In genomic region chr15:96654714-96655113, GRCm38 (mm10) we compare ENCODE assay signal across 10 mouse cellular contexts. TPM values are rescaled to one million over a fixed set of nuclear protein-coding genes. Genes with fewer than 3 reads are reported as not detected.
A peak's percentile ranks its signal among the peaks of the same experiment; 100 is the strongest.
DNase-seq lines count a peak whose midpoint lies in the region; ATAC-seq lines count a peak whose summit lies in the region.
"Had no signal": no experiment of that assay in that cellular context is flagged by ENCODE, and none has a peak within 500 bp of the region (broad histone marks: within the 10 kb centered on the region; RNA-seq: fewer than 3 reads in every experiment).

No protein-coding gene starts in this region.

- no peak overlapping the region for H3K4me2 ChIP-seq in neural tube, embryonic 15.5 days

- H3K4me1 ChIP-seq in neural tube, embryonic 15.5 days, result no peaks in the 10 kb centered on the region

- no peak overlapping the region for H3K9ac ChIP-seq in neural tube, embryonic 15.5 days (replicated peaks)

- 73% methylated on average over 8 of the region's 8 CpGs for WGBS in neural tube, embryonic 15.5 days

- peak; percentile 95 for ATAC-seq in granulocyte monocyte progenitor cell, adult 5-6 weeks (replicated peaks; ENCODE audit: poor library complexity, severe bottlenecking)
- peak; percentile 97 for ATAC-seq in megakaryocyte, adult 5-6 weeks (ENCODE audit: poor library complexity, severe bottlenecking)
- no peak for ATAC-seq in neural tube, embryonic 15.5 days (ENCODE audit: low FRiP score)

- no peak overlapping the region for H3K4me3 ChIP-seq in neural tube, embryonic 15.5 days (replicated peaks)
- H3K4me3 ChIP-seq: myocyte had no signal

- H3K27me3 ChIP-seq in neural tube, embryonic 15.5 days (replicated peaks), result no peaks in the 10 kb centered on the region

- no peak overlapping the region for H3K27ac ChIP-seq in neural tube, embryonic 15.5 days (replicated peaks)

- H3K36me3 ChIP-seq in neural tube, embryonic 15.5 days, result no peaks in the 10 kb centered on the region

- peak; percentile 20 for DNase-seq in kidney, postnatal 14 days
- no peak for DNase-seq in kidney, adult 18-20 months
- peak; percentile 77 for DNase-seq in thymus, postnatal 14 days
- DNase-seq in frontal cortex, postnatal 14 days (ENCODE audit: low spot score in 2 of 2), result no peak
- no peak for DNase-seq in adrenal gland, postnatal 25 days
- DNase-seq: cerebellum, postnatal 36 days had no signal

- no peaks in the 10 kb centered on the region for H3K9me3 ChIP-seq in neural tube, embryonic 15.5 days (replicated peaks)

RNA-seq across cellular contexts. Expression of gene Slc38a1, which starts 12.0 kb away (rescaled TPM):
- total RNA-seq in granulocyte monocyte progenitor cell, adult 5-6 weeks (2014; fragmentation: Nextera tagmentation), result 93.0 and 110 TPM in 2 replicates
- total RNA-seq in granulocyte monocyte progenitor cell, adult 5-6 weeks (2017), result 63.9 and 67.5 TPM in 2 replicates
- total RNA-seq in megakaryocyte, adult 5-6 weeks (2015), result 58.7 and 69.9 TPM in 2 replicates
- total RNA-seq in megakaryocyte, adult 5-6 weeks (2017), result 43.8 and 48.4 TPM in 2 replicates
- 127 and 134 TPM in 2 replicates for polyA plus RNA-seq in neural tube, embryonic 15.5 days (2015; fragmentation: Nextera tagmentation; extraction: Ambion mirVana)
- total RNA-seq in adrenal gland, postnatal 25 days (2021), result 28.1 and 29.7 TPM in 2 replicates

RNA-seq across cellular contexts. Expression of gene Slc38a2, which starts 44.8 kb away (rescaled TPM):
- total RNA-seq in granulocyte monocyte progenitor cell, adult 5-6 weeks (2014; fragmentation: Nextera tagmentation), result 89.2 and 112 TPM in 2 replicates
- 84.0 and 92.8 TPM in 2 replicates for total RNA-seq in granulocyte monocyte progenitor cell, adult 5-6 weeks (2017)
- total RNA-seq in megakaryocyte, adult 5-6 weeks (2015), result 125 and 137 TPM in 2 replicates
- total RNA-seq in megakaryocyte, adult 5-6 weeks (2017), result 63.8 and 68.3 TPM in 2 replicates
- polyA plus RNA-seq in neural tube, embryonic 15.5 days (2015; fragmentation: Nextera tagmentation; extraction: Ambion mirVana), result 89.3 and 93.9 TPM in 2 replicates
- 150 and 180 TPM in 2 replicates for total RNA-seq in adrenal gland, postnatal 25 days (2021)

Comparison
In these comparisons a context has a peak if more than half of its experiments do, and no peak if none do; other contexts are left out.
1. DNase-seq: peak in kidney, postnatal 14 days (single experiment) and thymus, postnatal 14 days (single experiment); none in kidney, adult 18-20 months (single experiment), frontal cortex, postnatal 14 days (0 of 2) and adrenal gland, postnatal 25 days (single experiment).